Mouse (Mus musculus) erythroblast, embryonic 14.5 days (primary cell): Measurements from ENCODE around the gene Galr2. TPM values are rescaled to one million over a fixed set of nuclear protein-coding genes. Genes with fewer than 3 reads are reported as not detected.

Experiments
- H3K27me3 ChIP-seq: 2 replicates; pipeline ENCODE4 v1.6.1; 2012; ENCODE audit warnings: inconsistent platforms; ENCODE audit not compliant: control insufficient read depth
- H3K36me3 ChIP-seq: 2 replicates; pipeline ENCODE4 v1.6.1; 2012; ENCODE audit warnings: mild to moderate bottlenecking, inconsistent platforms; ENCODE audit not compliant: control insufficient read depth
- H3K4me1 ChIP-seq: 2 replicates; pipeline ENCODE4 v1.6.1; 2012; ENCODE audit warnings: inconsistent platforms; ENCODE audit not compliant: control insufficient read depth
- H3K4me3 ChIP-seq: replicated peaks from 2 replicates; pipeline ENCODE3; 2012; ENCODE audit warnings: moderate library complexity, mild to moderate bottlenecking, inconsistent platforms
- H3K9me3 ChIP-seq: 2 replicates; pipeline ENCODE4 v1.6.1; 2012; ENCODE audit warnings: low read length, inconsistent platforms, mixed read lengths; ENCODE audit not compliant: control insufficient read depth
- GATA1 ChIP-seq: IDR thresholded peaks from 2 replicates; pipeline ENCODE4 v1.6.1; 2012; ENCODE audit warnings: low read length, inconsistent platforms, mixed read lengths
- TAL1 ChIP-seq: IDR thresholded peaks from 3 replicates; pipeline ENCODE4 v1.6.1; 2012; ENCODE audit warnings: low read length, inconsistent platforms, mixed read lengths
- polyA plus RNA-seq: library from polyadenylated mRNA; stranded (reverse); fragments of >175 nt; gene quantifications from 2 replicates; pipeline ENCODE4 v1.2.3, GENCODE M21; 2012

Galr2 gene
- polyA plus RNA-seq, 1 experiment: not detected

GRCm38 (mm10) chr11:116281671-116282070 is 932 bp downstream of the Galr2 start:
- TF ChIP-seq TAL1 (no peak), GATA1 (no peak)
- Histone ChIP-seq H3K4me1 (peaks cover 2% of the 10 kb centered on the region; the same call in 1 of the 2 replicates), H3K27me3 (peaks cover 68% of the 10 kb centered on the region), H3K4me3 (no peak overlapping the region), H3K36me3 (no peaks in the 10 kb centered on the region), H3K9me3 (peaks cover 23% of the 10 kb centered on the region)

- Histone ChIP-seq H3K9me3 (peaks cover 23% of the 10 kb centered on the region), H3K4me3 (no peak overlapping the region), H3K36me3 (no peaks in the 10 kb centered on the region), H3K4me1 (peaks cover 2% of the 10 kb centered on the region), H3K27me3 (peaks cover 68% of the 10 kb centered on the region)
- TF ChIP-seq GATA1: no peak
These were observed 1.4 kb downstream of the Galr2 start for GRCm38 (mm10) chr11:116282089-116282488.

- Histone ChIP-seq H3K4me1 (peaks cover 12% of the 10 kb centered on the region), H3K4me3 (no peak overlapping the region), H3K36me3 (peaks cover 4% of the 10 kb centered on the region), H3K27me3 (peaks cover 65% of the 10 kb centered on the region), H3K9me3 (peaks cover 23% of the 10 kb centered on the region)
- TF ChIP-seq GATA1: no peak
- TF ChIP-seq TAL1: no peak
These were observed 2.3 kb downstream of the Galr2 start for GRCm38 (mm10) chr11:116282912-116283521.

- TF ChIP-seq GATA1: no peak
- TF ChIP-seq TAL1: no peak
- Histone ChIP-seq H3K4me1 (peaks cover 19% of the 10 kb centered on the region), H3K9me3 (peaks cover 23% of the 10 kb centered on the region), H3K27me3 (peaks cover 65% of the 10 kb centered on the region), H3K4me3 (no peak overlapping the region), H3K36me3 (peaks cover 13% of the 10 kb centered on the region)
These were observed 3.2 kb downstream of the Galr2 start for GRCm38 (mm10) chr11:116283982-116284381.

- Histone ChIP-seq H3K27me3 (peaks cover 52% of the 10 kb centered on the region), H3K4me1 (peaks cover 19% of the 10 kb centered on the region), H3K36me3 (peaks cover 22% of the 10 kb centered on the region), H3K9me3 (peaks cover 21% of the 10 kb centered on the region), H3K4me3 (no peak overlapping the region)
- TF ChIP-seq GATA1 (no peak), TAL1 (no peak)
These were observed 5.0 kb downstream of the Galr2 start for GRCm38 (mm10) chr11:116285770-116286191.

- peaks cover 27% of the 10 kb centered on the region for H3K36me3 ChIP-seq
- H3K9me3 ChIP-seq: peaks cover 15% of the 10 kb centered on the region
- H3K4me1 ChIP-seq: peaks cover 18% of the 10 kb centered on the region
- H3K4me3 ChIP-seq: no peak overlapping the region
- H3K27me3 ChIP-seq: peaks cover 36% of the 10 kb centered on the region
- TF ChIP-seq GATA1 (no peak), TAL1 (no peak)
These were observed 6.6 kb downstream of the Galr2 start for GRCm38 (mm10) chr11:116287351-116287750.

- H3K9me3 ChIP-seq: no peaks in the 10 kb centered on the region; the same call in 1 of the 2 replicates
- H3K4me1 ChIP-seq: peaks cover 33% of the 10 kb centered on the region
- H3K4me3 ChIP-seq: no peak overlapping the region
- peaks cover 37% of the 10 kb centered on the region for H3K36me3 ChIP-seq
- peaks cover 4% of the 10 kb centered on the region for H3K27me3 ChIP-seq
- no peak for TF ChIP-seq GATA1
- TF ChIP-seq TAL1: no peak
These were observed 9.8 kb downstream of the Galr2 start for GRCm38 (mm10) chr11:116290556-116290955.

GRCm38 (mm10) chr11:116292401-116292800 is 11.7 kb downstream of the Galr2 start:
- H3K9me3 ChIP-seq: no peaks in the 10 kb centered on the region
- TF ChIP-seq GATA1 (no peak), TAL1 (no peak)
- no peak overlapping the region for H3K4me3 ChIP-seq
- H3K36me3 ChIP-seq: peaks cover 49% of the 10 kb centered on the region
- H3K27me3 ChIP-seq: no peaks in the 10 kb centered on the region
- peaks cover 30% of the 10 kb centered on the region for H3K4me1 ChIP-seq

GRCm38 (mm10) chr11:116293538-116294137 is 12.9 kb downstream of the Galr2 start:
- no peaks in the 10 kb centered on the region for H3K27me3 ChIP-seq
- H3K4me3 ChIP-seq: no peak overlapping the region
- H3K4me1 ChIP-seq: peaks cover 17% of the 10 kb centered on the region
- no peaks in the 10 kb centered on the region for H3K9me3 ChIP-seq
- no peak for TF ChIP-seq GATA1
- TF ChIP-seq TAL1: no peak
- peaks cover 41% of the 10 kb centered on the region for H3K36me3 ChIP-seq

- Histone ChIP-seq H3K4me3 (no peak overlapping the region), H3K9me3 (no peaks in the 10 kb centered on the region), H3K27me3 (no peaks in the 10 kb centered on the region), H3K4me1 (peaks cover 16% of the 10 kb centered on the region), H3K36me3 (peaks cover 41% of the 10 kb centered on the region)
- TF ChIP-seq TAL1: no peak
- no peak for TF ChIP-seq GATA1
These were observed 13.6 kb downstream of the Galr2 start for GRCm38 (mm10) chr11:116294319-116294718.
